Mouse (Mus musculus) kidney, postnatal 0 days (tissue): ENCODE results near the gene Uba3. TPM values are rescaled to one million over a fixed set of nuclear protein-coding genes. Genes with fewer than 3 reads are reported as not detected.

ENCODE experiments used
- ATAC-seq: fragments of 200-750 bp; cut with Nextera tagmentation; replicated peaks from 2 replicates; pipeline ENCODE4 v1.8.0; 2017; ENCODE audit warnings: low read depth, moderate number of reproducible peaks, moderate TSS enrichment, moderate library complexity; ENCODE audit not compliant: low FRiP score
- DNase-seq: peaks from one replicate; pipeline ENCODE4 v3.0.0-alpha.2; 2016; ENCODE audit warnings: low spot score
- H3K27ac ChIP-seq: fragments of 300-500 bp; sonication (generic); 2 replicates; pipeline ENCODE4 v1.5.1; 2014; ENCODE audit warnings: mild to moderate bottlenecking
- H3K27me3 ChIP-seq: fragments of 300-500 bp; sonication (generic); 2 replicates; pipeline ENCODE4 v1.6.1; 2014; ENCODE audit warnings: low read length, mixed read lengths; ENCODE audit not compliant: insufficient read depth
- H3K36me3 ChIP-seq: fragments of 300-500 bp; sonication (generic); 2 replicates; pipeline ENCODE4 v1.6.1; 2014; ENCODE audit warnings: low read length, mixed read lengths; ENCODE audit not compliant: insufficient read depth
- H3K4me1 ChIP-seq: fragments of 300-500 bp; sonication (generic); replicated peaks from 2 replicates; pipeline ENCODE4 v1.6.1; 2014; ENCODE audit warnings: antibody characterized with exemption, low read length, mixed read lengths; ENCODE audit not compliant: insufficient read depth
- H3K4me2 ChIP-seq: fragments of 300-500 bp; sonication (generic); 2 replicates; pipeline ENCODE4 v1.6.1; 2014; ENCODE audit warnings: mild to moderate bottlenecking, low read length, moderate library complexity, mixed read lengths
- H3K4me3 ChIP-seq: fragments of 300-500 bp; sonication (generic); replicated peaks from 2 replicates; pipeline ENCODE4 v1.5.1; 2014; ENCODE audit warnings: low read depth, low read length
- H3K9ac ChIP-seq: fragments of 300-500 bp; sonication (generic); 2 replicates; pipeline ENCODE4 v1.6.1; 2014; ENCODE audit warnings: low read depth, low read length
- H3K9me3 ChIP-seq: fragments of 300-500 bp; sonication (generic); replicated peaks from 2 replicates; pipeline ENCODE4 v1.6.1; 2016; ENCODE audit warnings: low read length, inconsistent platforms, mixed read lengths
- CTCF ChIP-seq: IDR thresholded peaks from 2 replicates; pipeline ENCODE4 v1.5.1; 2016; ENCODE audit warnings: antibody characterized with exemption, low read depth, mild to moderate bottlenecking, moderate library complexity
- WGBS: fragments of 180-500 bp; shearing (Covaris S2); extraction: QIAGEN DNeasy Blood & Tissue Kit; methylation state at CpG from one replicate; pipeline ENCODE4 v1.1.7; 2014; 5-methylcytosine and 5-hydroxymethylcytosine counted together
- polyA plus RNA-seq: library from polyadenylated mRNA; unstranded; fragments of >200 nt; fragmentation: Nextera tagmentation; extraction: Ambion mirVana; gene quantifications from 2 replicates; pipeline ENCODE4 v1.2.1, GENCODE M21; 2015

Uba3 gene
- polyA plus RNA-seq, 1 experiment from 2014 or later = 57.1 TPM

DNA sequence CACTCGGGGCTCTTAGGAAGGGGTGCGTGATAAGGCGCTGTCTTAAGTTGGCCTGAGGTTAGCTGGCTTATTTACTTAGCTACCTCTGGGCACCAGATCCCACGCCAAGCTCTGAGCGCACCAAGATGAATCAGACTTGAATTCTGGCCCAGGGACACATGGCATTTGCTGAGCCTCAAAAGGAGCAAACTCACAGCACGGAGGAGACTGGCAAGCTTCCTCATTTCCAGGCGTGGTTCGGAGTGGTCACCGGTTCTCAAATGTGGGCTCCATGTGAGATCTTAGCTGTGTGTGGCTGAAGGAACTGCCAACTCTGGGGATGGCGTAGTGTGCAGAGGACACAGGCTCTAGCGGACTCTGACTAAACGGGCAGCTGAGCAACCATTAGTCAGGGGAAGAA lies 6.5 kb upstream of the Uba3 start:
- H3K36me3 ChIP-seq = no peaks in the 10 kb centered on the region
- no peaks in the 10 kb centered on the region for H3K27me3 ChIP-seq
- DNase-seq (peak; percentile 2), ATAC-seq (no peak)
- H3K9me3 ChIP-seq = no peaks in the 10 kb centered on the region
- WGBS = 62% methylated on average over 12 of the region's 12 CpGs
- TF ChIP-seq CTCF = no peak
- H3K9ac ChIP-seq = 0 out of 2 replicates have a peak overlapping the region, but pooled peaks have one; percentile 71
- peaks cover 7% of the 10 kb centered on the region; the same call in 1 of the 2 replicates for H3K4me1 ChIP-seq
- peak overlapping the region; percentile 92 for H3K4me2 ChIP-seq
- H3K27ac ChIP-seq = no peak overlapping the region
- peak overlapping the region; percentile 85; the same call in 1 of the 2 replicates for H3K4me3 ChIP-seq

DNA sequence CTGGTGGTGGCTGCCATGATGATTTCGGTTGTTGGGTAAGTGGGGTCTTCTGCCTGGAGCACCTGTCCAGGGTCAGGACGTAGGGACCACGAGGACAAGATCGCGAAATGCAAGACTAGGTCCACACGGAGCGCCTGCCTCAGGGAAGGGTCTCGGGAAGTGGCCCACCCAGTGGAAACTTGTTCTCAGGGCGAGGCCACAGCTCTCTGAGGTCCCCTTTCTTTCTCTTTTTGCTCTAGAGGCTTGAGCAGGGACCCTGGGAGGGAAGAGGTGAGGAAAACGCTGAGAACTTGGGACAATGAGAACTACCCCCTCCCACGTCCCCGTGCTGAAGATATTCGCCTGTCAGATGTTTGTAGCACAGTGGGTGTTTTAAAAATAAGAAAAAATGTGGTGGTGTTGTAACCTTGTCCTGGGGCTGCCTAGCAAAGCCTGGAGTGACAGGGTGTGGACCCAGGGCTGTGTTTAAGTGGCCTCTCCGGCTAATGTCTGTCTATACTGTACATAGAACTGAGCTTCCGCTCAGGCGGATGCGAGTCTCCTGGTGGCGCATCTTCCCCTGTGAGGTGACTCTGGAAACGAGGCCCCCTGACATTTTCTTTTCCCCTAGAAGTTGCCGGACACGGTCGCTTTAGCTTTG lies 5.6 kb upstream of the Uba3 start:
- Histone ChIP-seq H3K27ac (peak overlapping the region; percentile 77), H3K4me2 (peak overlapping the region; percentile 92), H3K9me3 (no peaks in the 10 kb centered on the region), H3K4me1 (peaks cover 7% of the 10 kb centered on the region; the same call in 1 of the 2 replicates), H3K36me3 (no peaks in the 10 kb centered on the region), H3K9ac (peak overlapping the region; percentile 71), H3K27me3 (no peaks in the 10 kb centered on the region), H3K4me3 (peak overlapping the region; percentile 85)
- ATAC-seq (peak; percentile 40), DNase-seq (peak; percentile 44)
- TF ChIP-seq CTCF = no peak; the same call in 1 of the 2 replicates
- under 1% methylated on average over 22 of the region's 22 CpGs for WGBS

DNA sequence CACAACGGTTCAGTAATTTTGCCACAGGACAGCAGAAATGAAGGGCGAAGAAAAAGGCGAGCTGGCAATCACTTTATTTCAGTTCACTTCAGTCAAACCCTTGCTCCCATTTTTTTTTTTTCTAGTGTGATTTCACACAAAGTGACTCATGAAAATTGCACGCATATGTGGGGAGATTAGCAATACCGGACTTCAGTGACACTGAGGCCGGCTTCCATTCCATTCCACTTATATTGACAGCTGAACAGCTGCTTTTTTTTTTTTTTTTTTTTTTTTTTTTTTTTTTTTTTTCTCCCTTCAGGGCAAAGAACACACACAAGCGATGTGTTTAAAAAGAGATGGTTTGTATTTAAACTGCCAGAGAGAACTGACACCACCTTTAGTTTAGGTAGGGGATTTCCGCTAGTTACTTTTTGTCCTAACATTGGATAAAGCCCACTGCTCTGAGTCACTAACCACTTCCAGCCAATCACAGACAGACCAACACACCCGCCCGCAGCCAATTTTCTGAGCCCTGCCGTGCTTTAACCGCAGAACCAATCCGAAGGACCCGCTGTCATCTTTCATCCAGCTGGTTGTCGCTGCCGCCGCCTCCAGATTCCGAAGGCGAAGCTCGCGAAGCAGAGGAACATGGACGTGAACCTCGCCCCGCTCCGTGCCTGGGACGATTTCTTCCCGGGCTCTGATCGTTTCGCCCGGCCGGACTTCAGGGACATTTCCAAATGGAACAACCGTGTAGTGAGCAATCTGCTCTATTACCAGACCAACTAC lies 4.9 kb upstream of the Uba3 start, which contains the start of gene Arl6ip5:
Gene Arl6ip5 (plus strand): TSS at position 499 of the 771 bp plus-strand sequence.
- DNase-seq = peak; percentile 97
- Histone ChIP-seq H3K27me3 (no peaks in the 10 kb centered on the region), H3K9me3 (no peaks in the 10 kb centered on the region), H3K36me3 (no peaks in the 10 kb centered on the region), H3K27ac (peak within 1 kb of the TSS; percentile 77), H3K4me1 (peaks cover 7% of the 10 kb centered on the region; the same call in 1 of the 2 replicates), H3K4me3 (peak within 1 kb of the TSS; percentile 85), H3K4me2 (peak within 1 kb of the TSS; percentile 92), H3K9ac (peak within 1 kb of the TSS; percentile 71)
- no peak; the same call in 1 of the 2 replicates for TF ChIP-seq CTCF
- ATAC-seq = peak; percentile 86
- WGBS = 10% methylated on average over 32 of the region's 32 CpGs

DNA sequence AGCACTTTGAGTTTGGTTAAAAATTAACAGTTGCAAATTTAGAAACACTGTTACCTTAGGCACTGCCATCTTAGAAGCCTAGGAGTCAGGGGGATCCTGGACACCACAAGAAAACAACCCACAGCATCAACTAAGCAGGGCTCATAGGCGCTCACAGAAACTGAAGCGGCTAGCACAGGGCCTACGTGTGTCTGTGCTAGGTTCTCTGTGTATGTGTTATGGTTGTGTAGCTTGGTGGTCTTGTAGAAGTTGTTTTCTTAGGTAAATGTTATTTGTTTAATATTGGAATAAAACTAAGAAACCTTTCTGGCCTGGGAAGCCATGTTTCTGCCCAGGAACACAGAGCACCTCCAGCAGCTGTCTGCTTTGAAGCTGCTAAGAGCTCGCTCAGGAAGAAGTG lies 4.3 kb upstream of the Uba3 start:
- no peak overlapping the region for H3K4me3 ChIP-seq
- no peaks in the 10 kb centered on the region for H3K27me3 ChIP-seq
- no peak for TF ChIP-seq CTCF
- ATAC-seq (no peak), DNase-seq (no peak)
- H3K9ac ChIP-seq = no peak overlapping the region
- WGBS = 87% methylated on average over 4 of the region's 4 CpGs
- no peak overlapping the region for H3K27ac ChIP-seq
- no peaks in the 10 kb centered on the region for H3K9me3 ChIP-seq
- H3K4me1 ChIP-seq = peaks cover 7% of the 10 kb centered on the region; the same call in 1 of the 2 replicates
- no peak overlapping the region for H3K4me2 ChIP-seq
- H3K36me3 ChIP-seq = no peaks in the 10 kb centered on the region

DNA sequence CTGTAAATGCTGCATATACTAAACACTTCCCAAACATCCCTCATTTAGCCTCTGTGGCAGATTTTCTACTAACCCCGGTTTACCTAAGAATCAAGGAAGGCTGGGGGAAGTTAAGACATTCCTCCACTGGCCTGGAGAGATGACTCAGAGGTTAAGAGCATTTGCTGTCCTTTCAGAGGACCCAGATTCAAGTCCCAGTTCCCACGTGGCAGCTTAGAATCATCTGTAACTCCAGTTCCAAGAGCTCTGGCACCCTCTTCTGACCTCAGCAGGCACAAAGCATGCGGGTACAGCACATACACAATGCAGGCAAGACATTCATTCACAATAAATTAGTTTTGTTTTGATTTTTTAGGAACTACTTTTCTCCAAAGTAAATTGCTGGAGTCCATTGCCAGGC lies 3.8 kb upstream of the Uba3 start:
- Histone ChIP-seq H3K9me3 (no peaks in the 10 kb centered on the region), H3K9ac (no peak overlapping the region), H3K27ac (no peak overlapping the region), H3K4me3 (no peak overlapping the region), H3K4me2 (no peak overlapping the region), H3K4me1 (peaks cover 7% of the 10 kb centered on the region; the same call in 1 of the 2 replicates), H3K27me3 (no peaks in the 10 kb centered on the region), H3K36me3 (no peaks in the 10 kb centered on the region)
- no peak for TF ChIP-seq CTCF
- WGBS = 52% methylated on average over 3 of the region's 3 CpGs
- ATAC-seq (no peak), DNase-seq (no peak)

DNA sequence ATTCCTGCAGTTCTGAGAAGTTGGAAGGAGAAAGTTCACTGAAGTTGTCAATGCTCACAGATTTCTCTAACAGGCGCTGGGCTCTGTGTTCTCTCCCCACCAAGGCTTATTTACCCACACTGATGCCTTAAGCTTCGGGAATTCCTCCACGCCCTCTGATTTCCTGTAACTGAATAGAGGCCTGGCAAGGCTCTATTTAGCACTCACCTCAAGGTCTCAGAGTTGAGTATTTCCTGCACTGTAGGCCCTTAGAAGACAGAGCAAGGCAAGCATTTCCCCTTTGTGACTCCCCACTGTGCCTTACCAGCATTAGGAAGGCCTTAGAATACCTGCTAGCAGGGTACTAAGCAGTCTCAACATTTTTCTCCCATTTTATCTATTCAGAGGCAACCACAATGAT lies 3.0 kb upstream of the Uba3 start:
- Histone ChIP-seq H3K9ac (no peak overlapping the region), H3K27me3 (no peaks in the 10 kb centered on the region), H3K4me1 (peaks cover 3% of the 10 kb centered on the region; the same call in 1 of the 2 replicates), H3K36me3 (no peaks in the 10 kb centered on the region), H3K27ac (peak overlapping the region; percentile 54; the same call in 1 of the 2 replicates), H3K4me3 (no peak overlapping the region), H3K4me2 (no peak overlapping the region), H3K9me3 (no peaks in the 10 kb centered on the region)
- WGBS = 37% methylated on average over 3 of the region's 3 CpGs
- DNase-seq (peak; percentile 11), ATAC-seq (no peak)
- TF ChIP-seq CTCF = no peak
